Mouse (Mus musculus) embryonic facial prominence, embryonic 10.5 days (tissue): ENCODE results near the gene Tmem218. TPM values are rescaled to one million over a fixed set of nuclear protein-coding genes. Genes with fewer than 3 reads are reported as not detected.
A peak's percentile ranks its signal among the peaks of the same experiment; 100 is the strongest.

Experiments used
- DNase-seq: peaks from one replicate; pipeline ENCODE4 v3.0.0-alpha.2; 2017; ENCODE audit warnings: low spot score
- H3K27ac ChIP-seq: fragments of 300-500 bp; sonication (generic); replicated peaks from 2 replicates; pipeline ENCODE4 v1.5.1; 2016; ENCODE audit warnings: mild to moderate bottlenecking
- H3K27me3 ChIP-seq: fragments of 300-500 bp; sonication (generic); replicated peaks from 2 replicates; pipeline ENCODE4 v1.6.1; 2016; ENCODE audit warnings: low read depth, mild to moderate bottlenecking; ENCODE audit not compliant: poor library complexity, severe bottlenecking
- H3K36me3 ChIP-seq: fragments of 300-500 bp; sonication (generic); replicated peaks from 2 replicates; pipeline ENCODE4 v1.6.1; 2016; ENCODE audit warnings: mild to moderate bottlenecking, moderate library complexity
- H3K4me1 ChIP-seq: fragments of 300-500 bp; sonication (generic); 2 replicates; pipeline ENCODE4 v1.6.1; 2016
- H3K4me3 ChIP-seq: fragments of 300-500 bp; sonication (generic); 2 replicates; pipeline ENCODE4 v1.5.1; 2016; ENCODE audit warnings: mild to moderate bottlenecking, moderate library complexity
- H3K9me3 ChIP-seq: fragments of 300-500 bp; sonication (generic); 2 replicates; pipeline ENCODE4 v1.6.1; 2016; ENCODE audit warnings: mild to moderate bottlenecking
- WGBS: fragments of 180-500 bp; shearing (Covaris S2); methylation state at CpG from one replicate; pipeline ENCODE4 v1.1.7; 2016; 5-methylcytosine and 5-hydroxymethylcytosine counted together
- polyA plus RNA-seq: library from polyadenylated mRNA; unstranded; fragments of >200 nt; fragmentation: Nextera tagmentation; extraction: Ambion mirVana; gene quantifications from 2 replicates; pipeline ENCODE4 v1.2.1, GENCODE M21; 2016

The Tmem218 gene
- polyA plus RNA-seq, 1 experiment from 2014 or later = 10.8 TPM

GRCm38 (mm10) chr9:37242764-37243163 is 34.7 kb downstream of the Tmem218 start:
- Histone ChIP-seq H3K27me3 (no peaks in the 10 kb centered on the region), H3K9me3 (no peaks in the 10 kb centered on the region), H3K27ac (no peak overlapping the region), H3K4me3 (no peak overlapping the region), H3K4me1 (peaks cover 9% of the 10 kb centered on the region), H3K36me3 (no peaks in the 10 kb centered on the region; the same call in 1 of the 2 replicates)
- DNase-seq = no peak
- WGBS = 90% methylated on average over 3 of the region's 3 CpGs

- peaks cover 10% of the 10 kb centered on the region for H3K4me1 ChIP-seq
- no peak overlapping the region for H3K4me3 ChIP-seq
- H3K27me3 ChIP-seq = no peaks in the 10 kb centered on the region
- no peak overlapping the region for H3K27ac ChIP-seq
- WGBS = 79% methylated on average over 1 of the region's 1 CpGs
- no peaks in the 10 kb centered on the region for H3K9me3 ChIP-seq
- no peaks in the 10 kb centered on the region; the same call in 1 of the 2 replicates for H3K36me3 ChIP-seq
- DNase-seq = no peak
Measured at GRCm38 (mm10) chr9:37244600-37244999, 36.6 kb downstream of the Tmem218 start.

- no peak for DNase-seq
- no peaks in the 10 kb centered on the region for H3K27me3 ChIP-seq
- no peak overlapping the region for H3K4me3 ChIP-seq
- WGBS = 69% methylated on average over 2 of the region's 2 CpGs
- H3K4me1 ChIP-seq = peaks cover 10% of the 10 kb centered on the region
- H3K9me3 ChIP-seq = no peaks in the 10 kb centered on the region
- H3K27ac ChIP-seq = no peak overlapping the region
- no peaks in the 10 kb centered on the region for H3K36me3 ChIP-seq
Measured at GRCm38 (mm10) chr9:37245404-37245803, 37.4 kb downstream of the Tmem218 start.

GRCm38 (mm10) chr9:37245810-37246209 is 37.8 kb downstream of the Tmem218 start:
- WGBS = 93% methylated on average over 1 of the region's 1 CpGs
- no peaks in the 10 kb centered on the region for H3K27me3 ChIP-seq

GRCm38 (mm10) chr9:37247429-37247828 is 39.4 kb downstream of the Tmem218 start:
- H3K27ac ChIP-seq = no peak overlapping the region
- H3K4me1 ChIP-seq = peaks cover 10% of the 10 kb centered on the region
- H3K27me3 ChIP-seq = no peaks in the 10 kb centered on the region
- H3K4me3 ChIP-seq = no peak overlapping the region
- H3K9me3 ChIP-seq = no peaks in the 10 kb centered on the region
- H3K36me3 ChIP-seq = no peaks in the 10 kb centered on the region
- no peak for DNase-seq

More at GRCm38 (mm10) chr9:37245810-37246209, 37.8 kb downstream of the Tmem218 start:
- peaks cover 10% of the 10 kb centered on the region for H3K4me1 ChIP-seq
- H3K36me3 ChIP-seq = no peaks in the 10 kb centered on the region
- no peak overlapping the region for H3K27ac ChIP-seq
- DNase-seq = no peak
- H3K9me3 ChIP-seq = no peaks in the 10 kb centered on the region
- H3K4me3 ChIP-seq = no peak overlapping the region

GRCm38 (mm10) chr9:37248381-37248906 is 40.4 kb downstream of the Tmem218 start:
- no peak overlapping the region for H3K4me3 ChIP-seq
- 0 out of 2 replicates have a peak overlapping the region, but pooled peaks have one; percentile 2 for H3K27ac ChIP-seq
- 59% methylated on average over 3 of the region's 3 CpGs for WGBS
- H3K36me3 ChIP-seq = no peaks in the 10 kb centered on the region
- peaks cover 10% of the 10 kb centered on the region for H3K4me1 ChIP-seq
- H3K27me3 ChIP-seq = no peaks in the 10 kb centered on the region
- no peaks in the 10 kb centered on the region for H3K9me3 ChIP-seq
- DNase-seq = no peak

GRCm38 (mm10) chr9:37249976-37250375 is 42.0 kb downstream of the Tmem218 start:
- H3K27ac ChIP-seq = no peak overlapping the region
- H3K9me3 ChIP-seq = no peaks in the 10 kb centered on the region
- no peak for DNase-seq
- peaks cover 12% of the 10 kb centered on the region for H3K27me3 ChIP-seq
- 88% methylated on average over 3 of the region's 3 CpGs for WGBS
- peaks cover 15% of the 10 kb centered on the region for H3K4me1 ChIP-seq
- H3K36me3 ChIP-seq = no peaks in the 10 kb centered on the region
- H3K4me3 ChIP-seq = no peak overlapping the region

GRCm38 (mm10) chr9:37250631-37251030 is 42.6 kb downstream of the Tmem218 start:
- Histone ChIP-seq H3K27ac (no peak overlapping the region), H3K27me3 (peaks cover 16% of the 10 kb centered on the region), H3K4me3 (no peak overlapping the region), H3K36me3 (no peaks in the 10 kb centered on the region), H3K9me3 (no peaks in the 10 kb centered on the region), H3K4me1 (peaks cover 19% of the 10 kb centered on the region)
- DNase-seq = no peak
- 89% methylated on average over 6 of the region's 6 CpGs for WGBS

GRCm38 (mm10) chr9:37254531-37255110 is 46.6 kb downstream of the Tmem218 start:
- peak overlapping the region; percentile 64 for H3K4me3 ChIP-seq
- H3K9me3 ChIP-seq = no peaks in the 10 kb centered on the region
- 19% methylated on average over 6 of the region's 6 CpGs for WGBS
- peaks cover 15% of the 10 kb centered on the region for H3K4me1 ChIP-seq
- H3K27ac ChIP-seq = peak overlapping the region; percentile 82; the same call in 1 of the 2 replicates
- H3K36me3 ChIP-seq = no peaks in the 10 kb centered on the region
- H3K27me3 ChIP-seq = peaks cover 37% of the 10 kb centered on the region
- DNase-seq = peak; percentile 21

GRCm38 (mm10) chr9:37255149-37255888 is 47.3 kb downstream of the Tmem218 start, which contains the start of gene Slc37a2:
Slc37a2 (minus strand) TSS chr9:37255738.
- 3% methylated on average over 38 of the region's 38 CpGs for WGBS
- Histone ChIP-seq H3K27me3 (peaks cover 37% of the 10 kb centered on the region), H3K27ac (peak within 1 kb of the TSS; percentile 82), H3K4me1 (peaks cover 15% of the 10 kb centered on the region), H3K9me3 (no peaks in the 10 kb centered on the region), H3K36me3 (no peaks in the 10 kb centered on the region), H3K4me3 (peak within 1 kb of the TSS; percentile 64)
- DNase-seq = peak; percentile 79

GRCm38 (mm10) chr9:37255889-37256225 is 47.8 kb downstream of the Tmem218 start:
- Histone ChIP-seq H3K36me3 (no peaks in the 10 kb centered on the region), H3K27me3 (peaks cover 37% of the 10 kb centered on the region), H3K4me1 (peaks cover 15% of the 10 kb centered on the region), H3K27ac (peak overlapping the region; percentile 82), H3K4me3 (peak overlapping the region; percentile 64), H3K9me3 (no peaks in the 10 kb centered on the region)
- peak; percentile 68 for DNase-seq
- 44% methylated on average over 7 of the region's 7 CpGs for WGBS

- no peaks in the 10 kb centered on the region for H3K27me3 ChIP-seq
- no peaks in the 10 kb centered on the region for H3K36me3 ChIP-seq
- H3K4me1 ChIP-seq = no peaks in the 10 kb centered on the region
- no peak overlapping the region for H3K27ac ChIP-seq
- 86% methylated on average over 2 of the region's 2 CpGs for WGBS
- no peaks in the 10 kb centered on the region for H3K9me3 ChIP-seq
- DNase-seq = no peak
- H3K4me3 ChIP-seq = no peak overlapping the region
Measured at GRCm38 (mm10) chr9:37266622-37267021, 58.6 kb downstream of the Tmem218 start.
